12 mouse cellular contexts compared by ENCODE assay signal in the genomic region with DNA sequence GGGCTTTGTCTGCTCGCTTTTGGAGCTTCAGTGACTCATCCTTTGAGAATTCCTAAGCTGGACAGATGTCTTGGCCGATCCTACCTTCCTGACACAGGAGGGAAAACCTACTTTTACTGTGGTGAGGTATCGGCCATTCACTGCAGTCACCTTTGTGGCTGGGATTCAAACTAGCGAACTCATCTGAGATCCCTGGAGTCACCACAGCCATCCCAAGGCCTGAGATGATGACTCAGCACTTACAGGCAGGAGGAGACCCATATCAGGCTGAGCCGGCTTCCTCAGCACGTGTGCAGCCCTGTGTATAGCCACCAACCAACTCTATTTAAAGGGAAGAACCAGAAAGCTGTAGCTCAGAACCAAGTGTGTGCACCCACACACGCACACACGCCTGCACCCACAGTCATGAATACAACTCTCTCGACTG. TPM values are rescaled to one million over a fixed set of nuclear protein-coding genes. Genes with fewer than 3 reads are reported as not detected.
DNase-seq lines count a peak whose midpoint lies in the region; ATAC-seq and TF ChIP-seq lines count a peak whose summit lies in the region.
"Had no signal": no experiment of that assay in that cellular context is flagged by ENCODE, and none has a peak within 500 bp of the region (broad histone marks: within the 10 kb centered on the region; RNA-seq: fewer than 3 reads in every experiment).

No protein-coding gene starts in this region.

- no peak overlapping the region for H3K4me2 ChIP-seq in midbrain, postnatal 0 days (ENCODE audit: low read depth, low read length, poor library complexity, severe bottlenecking)
- no peak overlapping the region for H3K4me2 ChIP-seq in midbrain, embryonic 11.5 days

- peak; percentile 81 for DNase-seq in layer of hippocampus, adult 9-11 months
- no peak for DNase-seq in layer of hippocampus, postnatal 14 days (ENCODE audit: low spot score in 2 of 2)
- peak; percentile 64 for DNase-seq in ZHBTc4 (ENCODE audit: low read depth, low spot score)
- peak; percentile 48 to 80 for DNase-seq in left cerebral cortex, adult 18-20 months (ENCODE audit: low spot score in 2 of 2)
- DNase-seq in right cerebral cortex, postnatal 14 days = peak; percentile 45
- no peak for DNase-seq in lung, adult 2 months
- no peak for DNase-seq in midbrain, postnatal 0 days (ENCODE audit: low spot score)
- no peak for DNase-seq in midbrain, embryonic 11.5 days (ENCODE audit: low spot score, missing footprints)
- DNase-seq: cerebellum, adult 8-10 months; forebrain, postnatal 0 days; heart, postnatal 10 days; thymus, postnatal 25 days had no signal

- TF ChIP-seq POLR2A in lung, adult 2 months (IDR thresholded peaks at IDR 0.05; ENCODE audit: borderline replicate concordance, extremely low read depth, low read depth, low read length) = no peak

- WGBS in lung, adult 2 months = 73% methylated on average over 9 of the region's 9 CpGs
- 82% methylated on average over 9 of the region's 9 CpGs for WGBS in midbrain, postnatal 0 days
- 84% methylated on average over 9 of the region's 9 CpGs for WGBS in midbrain, embryonic 11.5 days

- peaks cover 11% of the 10 kb centered on the region for H3K4me1 ChIP-seq in lung, adult 2 months (ENCODE audit: control insufficient read depth, insufficient read depth, low read length)
- peaks cover 17% of the 10 kb centered on the region; the same call in 1 of the 2 replicates for H3K4me1 ChIP-seq in midbrain, postnatal 0 days (ENCODE audit: insufficient read depth, low read length)
- peaks cover 18% of the 10 kb centered on the region for H3K4me1 ChIP-seq in midbrain, embryonic 11.5 days (ENCODE audit: control insufficient read depth, insufficient read depth, low read length)

- ATAC-seq in midbrain, postnatal 0 days (ENCODE audit: low FRiP score) = no peak
- ATAC-seq in midbrain, embryonic 11.5 days (ENCODE audit: low FRiP score) = no peak
- ATAC-seq: forebrain, postnatal 0 days had no signal

- H3K9me3 ChIP-seq in midbrain, postnatal 0 days (ENCODE audit: low read length) = no peaks in the 10 kb centered on the region
- H3K9me3 ChIP-seq in midbrain, embryonic 11.5 days (ENCODE audit: control insufficient read depth, low read length) = no peaks in the 10 kb centered on the region

- TF ChIP-seq CTCF in lung, adult 2 months (IDR thresholded peaks at IDR 0.05; ENCODE audit: insufficient read depth, low read length) = no peak
- no peak for TF ChIP-seq CTCF in midbrain, postnatal 0 days (IDR thresholded peaks at IDR 0.05)

- no peak overlapping the region for H3K27ac ChIP-seq in midbrain, postnatal 0 days (ENCODE audit: low read depth, low read length)
- no peak overlapping the region for H3K27ac ChIP-seq in midbrain, embryonic 11.5 days (ENCODE audit: low read depth, low read length)

- no peaks in the 10 kb centered on the region for H3K27me3 ChIP-seq in midbrain, postnatal 0 days (ENCODE audit: insufficient read depth, low read length)
- H3K27me3 ChIP-seq in midbrain, embryonic 11.5 days (ENCODE audit: control insufficient read depth, insufficient read depth, low read length) = no peaks in the 10 kb centered on the region

- no peak overlapping the region for H3K9ac ChIP-seq in midbrain, postnatal 0 days (replicated peaks; ENCODE audit: low read length, poor library complexity, severe bottlenecking)
- H3K9ac ChIP-seq in midbrain, embryonic 11.5 days (ENCODE audit: low read length) = no peak overlapping the region
- H3K9ac ChIP-seq: forebrain, postnatal 0 days had no signal

- no peaks in the 10 kb centered on the region for H3K36me3 ChIP-seq in midbrain, postnatal 0 days (ENCODE audit: insufficient read depth, low read length)
- H3K36me3 ChIP-seq in midbrain, embryonic 11.5 days (ENCODE audit: control insufficient read depth, insufficient read depth, low read length) = no peaks in the 10 kb centered on the region

- no peak overlapping the region for H3K4me3 ChIP-seq in lung, adult 2 months (replicated peaks; ENCODE audit: extremely low read depth, low read depth, low read length)
- H3K4me3 ChIP-seq in midbrain, postnatal 0 days (ENCODE audit: low read depth, low read length) = no peak overlapping the region
- no peak overlapping the region for H3K4me3 ChIP-seq in midbrain, embryonic 11.5 days (ENCODE audit: low read depth, low read length)

RNA-seq across cellular contexts. Expression of a gene that starts 2.0 kb away (rescaled TPM):
- 10 to 100 TPM; 87.6 to 93.2 TPM for total RNA-seq in layer of hippocampus, postnatal 14 days (2021)
- 10 to 100 TPM; 87.3 to 92.1 TPM for total RNA-seq in left cerebral cortex, adult 18-20 months (2021)
- 53.1 and 64.0 TPM in 2 replicates for polyA plus RNA-seq in lung, adult 2 months (2012; rRNA removed)
- 83.2 and 85.7 TPM in 2 replicates for total RNA-seq in midbrain, postnatal 0 days (2014; rRNA removed)
- polyA plus RNA-seq in midbrain, postnatal 0 days (2015; fragmentation: Nextera tagmentation; extraction: Ambion mirVana) = 18.1 and 23.0 TPM in 2 replicates
- polyA plus RNA-seq in midbrain, embryonic 11.5 days (2014; fragmentation: Nextera tagmentation; extraction: Ambion mirVana) = 11.6 and 11.7 TPM in 2 replicates

Comparison
In these comparisons a context has a peak if more than half of its experiments do, and no peak if none do; other contexts are left out.
1. DNase-seq: peak in layer of hippocampus, adult 9-11 months (single experiment), ZHBTc4 (single experiment), left cerebral cortex, adult 18-20 months (2 of 2) and right cerebral cortex, postnatal 14 days (single experiment); none in layer of hippocampus, postnatal 14 days (0 of 2), lung, adult 2 months (single experiment), midbrain, postnatal 0 days (single experiment) and midbrain, embryonic 11.5 days (single experiment).